Mouse (Mus musculus) embryonic facial prominence, embryonic 14.5 days (tissue): ENCODE data around the gene Dand5. TPM values are rescaled to one million over a fixed set of nuclear protein-coding genes. Genes with fewer than 3 reads are reported as not detected.
A peak's percentile ranks its signal among the peaks of the same experiment; 100 is the strongest.

ENCODE experiments used
- ATAC-seq: fragments of 200-750 bp; cut with Nextera tagmentation; 2 replicates; pipeline ENCODE4 v1.8.0; 2017; ENCODE audit warnings: low read depth, moderate number of reproducible peaks, moderate TSS enrichment
- DNase-seq: peaks from one replicate; pipeline ENCODE4 v3.0.0-alpha.2; 2015; ENCODE audit warnings: low spot score
- H3K27ac ChIP-seq: fragments of 300-500 bp; sonication (generic); replicated peaks from 2 replicates; pipeline ENCODE4 v1.5.1; 2014; ENCODE audit warnings: low read depth, mild to moderate bottlenecking, low read length, moderate library complexity
- H3K27me3 ChIP-seq: fragments of 300-500 bp; sonication (generic); replicated peaks from 2 replicates; pipeline ENCODE4 v1.6.1; 2014; ENCODE audit warnings: low read length; ENCODE audit not compliant: control insufficient read depth, insufficient read depth
- H3K36me3 ChIP-seq: fragments of 300-500 bp; sonication (generic); 2 replicates; pipeline ENCODE4 v1.6.1; 2014; ENCODE audit warnings: low read length, mixed read lengths; ENCODE audit not compliant: control insufficient read depth, insufficient read depth
- H3K4me1 ChIP-seq: fragments of 300-500 bp; sonication (generic); 2 replicates; pipeline ENCODE4 v1.6.1; 2014; ENCODE audit warnings: antibody characterized with exemption, low read length; ENCODE audit not compliant: control insufficient read depth, insufficient read depth
- H3K4me2 ChIP-seq: fragments of 300-500 bp; sonication (generic); 2 replicates; pipeline ENCODE4 v1.6.1; 2014; ENCODE audit warnings: low read depth, mild to moderate bottlenecking, low read length, moderate library complexity, mixed read lengths
- H3K4me3 ChIP-seq: fragments of 300-500 bp; sonication (generic); 2 replicates; pipeline ENCODE4 v1.5.1; 2014; ENCODE audit warnings: low read depth, mild to moderate bottlenecking, low read length
- H3K9ac ChIP-seq: fragments of 300-500 bp; sonication (generic); 2 replicates; pipeline ENCODE4 v1.6.1; 2014; ENCODE audit warnings: low read depth, mild to moderate bottlenecking, low read length, moderate library complexity, mixed read lengths
- H3K9me3 ChIP-seq: fragments of 300-500 bp; sonication (generic); 2 replicates; pipeline ENCODE4 v1.6.1; 2016; ENCODE audit warnings: low read length; ENCODE audit not compliant: control insufficient read depth
- WGBS: fragments of 180-500 bp; shearing (Covaris S2); extraction: QIAGEN DNeasy Blood & Tissue Kit; methylation state at CpG from one replicate; pipeline ENCODE4 v1.1.7; 2014; 5-methylcytosine and 5-hydroxymethylcytosine counted together
- polyA plus RNA-seq: library from polyadenylated mRNA; unstranded; fragments of >200 nt; fragmentation: Nextera tagmentation; extraction: Ambion mirVana; gene quantifications from 2 replicates; pipeline ENCODE4 v1.2.1, GENCODE M21; 2014

Gene Dand5
- polyA plus RNA-seq, 1 experiment from 2014 or later, result 5.8 TPM

DNA sequence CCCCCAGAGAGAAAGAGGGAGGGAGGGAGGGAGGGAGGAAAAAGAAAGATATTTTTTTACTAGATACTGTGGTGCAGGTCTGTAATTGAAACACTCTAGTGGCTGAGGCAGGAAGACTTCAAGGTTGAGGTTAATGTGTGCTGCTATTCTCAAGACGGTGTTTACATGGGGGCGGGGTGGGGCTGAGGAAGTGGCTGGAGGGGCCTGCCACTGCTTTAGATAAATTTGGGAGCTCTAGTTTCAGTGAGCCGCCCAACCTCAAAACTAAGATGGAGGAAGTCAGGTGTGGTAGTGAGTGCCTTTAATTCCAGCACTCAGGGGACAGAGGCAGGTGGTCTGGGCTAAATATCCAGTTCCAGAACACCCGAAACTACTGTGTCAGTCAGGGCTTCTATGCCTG, 3.0 kb upstream of the Dand5 start:
- no peak for DNase-seq
- Histone ChIP-seq H3K4me1 (no peaks in the 10 kb centered on the region), H3K4me3 (no peak overlapping the region), H3K9me3 (no peaks in the 10 kb centered on the region), H3K36me3 (no peaks in the 10 kb centered on the region), H3K27me3 (no peaks in the 10 kb centered on the region), H3K9ac (no peak overlapping the region), H3K27ac (no peak overlapping the region), H3K4me2 (no peak overlapping the region)
- no peak for ATAC-seq
- WGBS, result 55% methylated on average over 4 of the region's 4 CpGs

DNA sequence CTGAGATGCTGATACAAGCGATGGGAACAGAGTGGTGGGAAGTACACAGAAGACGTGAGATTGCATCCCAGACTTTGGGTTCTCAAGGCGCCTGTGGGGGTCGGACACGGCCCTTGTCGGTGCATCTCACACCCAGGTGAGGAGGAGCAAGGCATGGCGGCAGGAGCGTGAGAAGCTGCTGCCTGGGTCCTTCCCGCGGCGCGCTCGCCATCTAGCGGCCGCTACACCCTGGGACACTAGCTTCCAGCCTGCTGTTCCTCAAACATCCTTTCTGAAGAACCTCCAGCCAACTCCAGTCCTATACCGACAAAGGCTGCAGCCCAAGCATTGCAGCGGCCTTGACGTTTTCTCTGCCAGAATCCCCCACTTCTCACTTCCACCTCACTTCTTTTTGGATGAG, 1.0 kb upstream of the Dand5 start:
- H3K27me3 ChIP-seq, result no peaks in the 10 kb centered on the region
- H3K4me3 ChIP-seq, result peak overlapping the region; percentile 22
- DNase-seq (peak; percentile 89), ATAC-seq (peak; percentile 82)
- H3K4me1 ChIP-seq, result no peaks in the 10 kb centered on the region
- no peak overlapping the region for H3K9ac ChIP-seq
- 0% methylated on average over 11 of the region's 18 CpGs for WGBS
- H3K4me2 ChIP-seq, result peak overlapping the region; percentile 46
- H3K9me3 ChIP-seq, result no peaks in the 10 kb centered on the region
- H3K36me3 ChIP-seq, result no peaks in the 10 kb centered on the region
- no peak overlapping the region for H3K27ac ChIP-seq

DNA sequence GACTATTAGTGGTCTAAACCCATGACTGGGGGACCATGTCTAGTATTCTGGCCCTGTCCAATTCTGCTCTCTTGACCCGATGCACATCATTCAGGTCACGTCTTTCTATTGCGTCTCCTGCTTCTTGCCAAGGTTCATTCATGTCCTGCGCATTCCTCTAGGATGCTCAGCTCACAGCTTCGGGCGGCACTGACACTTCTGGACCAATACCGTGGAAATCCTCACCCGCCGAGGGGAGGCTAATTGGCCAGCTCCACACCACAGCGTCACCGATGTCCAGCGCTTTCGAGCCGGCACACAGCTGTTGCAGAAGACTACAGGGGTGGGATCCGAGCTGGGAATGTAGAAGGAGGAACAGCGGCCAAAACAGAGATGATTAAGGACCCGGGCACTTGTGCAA, 6.5 kb downstream of the Dand5 start:
- Histone ChIP-seq H3K4me1 (peaks cover 4% of the 10 kb centered on the region), H3K9ac (no peak overlapping the region), H3K27ac (no peak overlapping the region), H3K4me3 (no peak overlapping the region), H3K36me3 (no peaks in the 10 kb centered on the region), H3K27me3 (peaks cover 4% of the 10 kb centered on the region), H3K4me2 (no peak overlapping the region), H3K9me3 (no peaks in the 10 kb centered on the region)
- WGBS, result 74% methylated on average over 17 of the region's 17 CpGs
- ATAC-seq, result no peak
- no peak for DNase-seq

DNA sequence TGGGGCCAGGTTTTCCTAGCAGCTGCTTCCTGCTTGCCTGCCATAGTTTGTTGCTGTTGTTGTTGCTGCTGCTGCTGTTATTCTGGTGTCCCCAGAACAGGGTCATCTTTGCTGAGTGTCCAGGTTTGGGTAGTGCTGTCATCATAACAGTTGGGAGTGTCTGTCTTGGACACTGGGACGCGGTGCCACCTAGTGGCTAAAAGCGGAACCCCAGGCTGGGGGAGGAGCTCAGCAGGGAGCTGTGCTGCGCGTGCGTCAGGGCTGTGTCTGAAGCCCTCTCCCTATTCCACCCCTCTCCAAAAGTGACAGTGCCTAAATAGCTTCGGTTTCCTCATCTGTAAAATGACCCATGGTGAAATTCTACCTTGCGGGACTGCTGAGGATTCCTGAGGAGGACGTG, 7.1 kb downstream of the Dand5 start:
- H3K9ac ChIP-seq, result no peak overlapping the region
- 11% methylated on average over 9 of the region's 9 CpGs for WGBS

DNA sequence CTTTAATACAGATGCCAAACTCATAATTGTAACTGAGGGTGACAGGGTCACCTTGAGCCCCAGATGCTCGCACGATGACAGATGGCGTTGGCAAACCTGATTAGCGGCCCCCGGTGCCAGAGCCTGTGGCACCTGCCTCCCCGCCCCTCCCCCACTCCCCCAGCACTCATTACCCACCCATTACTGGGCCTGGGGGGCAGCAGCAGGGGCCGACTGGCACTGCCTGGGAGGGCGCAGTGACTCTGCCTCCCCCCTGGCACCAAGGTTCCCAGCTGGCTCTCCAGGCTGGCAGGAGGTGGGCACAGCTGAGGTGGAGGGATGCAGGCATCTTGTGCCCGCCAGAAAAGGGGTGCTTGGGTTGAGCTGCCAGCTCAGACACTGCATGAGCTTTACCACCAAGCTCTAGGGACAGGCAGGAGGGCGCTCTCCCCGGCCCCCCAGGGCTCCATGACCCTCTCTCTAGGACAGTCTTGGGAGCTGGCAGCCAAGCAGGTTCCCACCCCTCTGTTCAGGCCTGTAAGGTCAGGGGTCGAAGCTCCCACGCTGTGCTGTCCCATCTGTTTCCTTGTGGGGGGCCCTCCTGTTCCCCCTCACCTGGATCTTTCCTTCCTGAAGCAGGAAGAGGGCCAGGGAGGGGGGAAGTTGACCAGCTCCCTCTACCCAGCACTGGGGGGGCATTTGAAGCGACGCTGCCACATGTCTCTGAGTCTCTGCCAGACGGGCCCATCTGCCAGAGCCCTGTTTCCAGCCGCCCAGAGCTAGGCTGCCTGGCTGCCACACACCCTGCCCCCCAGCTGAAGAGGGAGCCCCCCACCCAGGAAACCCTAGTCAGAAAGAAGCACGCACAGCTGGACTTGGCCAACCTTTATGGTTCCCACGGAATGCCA, 7.8 kb downstream of the Dand5 start:
- H3K9ac ChIP-seq, result no peak overlapping the region
- H3K4me3 ChIP-seq, result no peak overlapping the region
- no peak for ATAC-seq
- no peak overlapping the region for H3K4me2 ChIP-seq
- H3K36me3 ChIP-seq, result no peaks in the 10 kb centered on the region
- no peak overlapping the region for H3K27ac ChIP-seq
- no peak for DNase-seq
- H3K27me3 ChIP-seq, result peaks cover 4% of the 10 kb centered on the region
- 46% methylated on average over 18 of the region's 19 CpGs for WGBS
- H3K4me1 ChIP-seq, result peaks cover 9% of the 10 kb centered on the region
- no peaks in the 10 kb centered on the region for H3K9me3 ChIP-seq

More for the DNA sequence above, 7.1 kb downstream of the Dand5 start:
- ATAC-seq, result peak; percentile 71
- peak; percentile 87 for DNase-seq
- Histone ChIP-seq H3K4me1 (peaks cover 8% of the 10 kb centered on the region), H3K9me3 (no peaks in the 10 kb centered on the region), H3K4me3 (no peak overlapping the region), H3K36me3 (no peaks in the 10 kb centered on the region), H3K4me2 (no peak overlapping the region), H3K27ac (no peak overlapping the region), H3K27me3 (peaks cover 4% of the 10 kb centered on the region)

DNA sequence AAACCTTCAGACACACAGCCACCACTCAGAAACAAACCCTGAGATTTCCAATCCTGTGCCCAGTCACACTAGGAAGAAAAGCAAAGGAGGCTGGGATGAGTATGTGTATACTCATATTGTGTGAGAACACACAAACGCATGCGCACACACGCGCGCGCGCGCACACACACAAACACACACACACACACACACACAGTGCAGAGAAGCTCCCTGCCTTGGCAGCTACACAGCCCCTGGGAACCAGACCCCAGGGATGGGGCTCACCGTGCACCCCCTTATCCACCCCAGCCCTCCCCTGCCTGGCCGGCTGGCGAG, 8.4 kb downstream of the Dand5 start:
- no peaks in the 10 kb centered on the region for H3K36me3 ChIP-seq
- no peak for ATAC-seq
- H3K4me2 ChIP-seq, result no peak overlapping the region
- H3K4me1 ChIP-seq, result peaks cover 9% of the 10 kb centered on the region
- no peaks in the 10 kb centered on the region for H3K9me3 ChIP-seq
- H3K9ac ChIP-seq, result no peak overlapping the region
- H3K27me3 ChIP-seq, result peaks cover 4% of the 10 kb centered on the region
- DNase-seq, result no peak
- 81% methylated on average over 11 of the region's 11 CpGs for WGBS
- no peak overlapping the region for H3K4me3 ChIP-seq
- no peak overlapping the region for H3K27ac ChIP-seq

- 86% methylated on average over 3 of the region's 3 CpGs for WGBS
These were observed 8.8 kb downstream of the Dand5 start for GRCm38 (mm10) chr8:84813830-84814229.

DNA sequence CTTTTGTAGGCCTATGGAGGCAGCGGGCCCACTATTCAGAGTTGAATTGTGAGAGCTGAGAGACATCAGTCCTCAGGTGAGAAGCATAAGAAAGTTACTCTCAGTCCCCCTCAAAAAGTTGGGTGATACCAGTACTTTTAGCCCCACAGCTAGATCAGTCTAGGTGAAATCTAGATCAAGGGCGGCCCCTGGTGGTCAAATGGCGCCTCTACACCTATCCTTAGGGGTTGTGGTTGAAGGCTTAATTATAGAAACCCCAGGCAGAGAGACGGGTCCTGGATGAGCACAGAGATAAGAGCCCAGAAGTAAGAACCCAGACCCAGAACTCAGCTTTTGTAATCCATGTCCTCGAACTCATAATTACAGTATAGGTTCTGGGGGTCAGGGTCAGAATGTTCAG, 9.6 kb downstream of the Dand5 start:
- ATAC-seq, result peak; percentile 43
- DNase-seq, result peak; percentile 82
- Histone ChIP-seq H3K27me3 (peaks cover 4% of the 10 kb centered on the region), H3K4me1 (peaks cover 9% of the 10 kb centered on the region), H3K4me3 (no peak overlapping the region), H3K27ac (no peak overlapping the region), H3K9ac (no peak overlapping the region), H3K4me2 (no peak overlapping the region), H3K9me3 (no peaks in the 10 kb centered on the region), H3K36me3 (no peaks in the 10 kb centered on the region)
- WGBS, result 0% methylated on average over 5 of the region's 5 CpGs

More at GRCm38 (mm10) chr8:84813830-84814229, 8.8 kb downstream of the Dand5 start:
- Histone ChIP-seq H3K36me3 (no peaks in the 10 kb centered on the region), H3K4me1 (peaks cover 9% of the 10 kb centered on the region), H3K9me3 (no peaks in the 10 kb centered on the region), H3K9ac (no peak overlapping the region), H3K4me3 (no peak overlapping the region), H3K4me2 (no peak overlapping the region), H3K27ac (no peak overlapping the region), H3K27me3 (peaks cover 4% of the 10 kb centered on the region)
- ATAC-seq, result no peak
- no peak for DNase-seq

- H3K27me3 ChIP-seq, result peaks cover 4% of the 10 kb centered on the region
- H3K27ac ChIP-seq, result 0 out of 2 replicates have a peak overlapping the region, but pooled peaks have one; percentile 39
These were observed 11.3 kb downstream of the Dand5 start for GRCm38 (mm10) chr8:84811303-84811702.

More at GRCm38 (mm10) chr8:84811303-84811702, 11.3 kb downstream of the Dand5 start:
- Histone ChIP-seq H3K4me2 (peak overlapping the region; percentile 70), H3K36me3 (no peaks in the 10 kb centered on the region), H3K9me3 (no peaks in the 10 kb centered on the region), H3K9ac (peak overlapping the region; percentile 52), H3K4me3 (peak overlapping the region; percentile 38), H3K4me1 (peaks cover 9% of the 10 kb centered on the region)
- WGBS, result 26% methylated on average over 10 of the region's 10 CpGs
- DNase-seq (no peak), ATAC-seq (no peak)
